Mouse (Mus musculus) forebrain, postnatal 0 days (tissue): ENCODE measurements around the gene Nmur1. TPM values are rescaled to one million over a fixed set of nuclear protein-coding genes. Genes with fewer than 3 reads are reported as not detected.

ENCODE experiments used
- ATAC-seq: fragments of 200-750 bp; cut with Nextera tagmentation; 2 replicates; pipeline ENCODE4 v1.8.0; 2017; ENCODE audit warnings: mild to moderate bottlenecking, moderate library complexity
- DNase-seq: peaks from one replicate; pipeline ENCODE4 v3.0.0-alpha.2; 2015
- H3K27ac ChIP-seq: fragments of 300-500 bp; sonication (generic); 2 replicates; pipeline ENCODE4 v1.5.1; 2014; ENCODE audit warnings: low read depth, mild to moderate bottlenecking, antibody characterized with exemption, low read length, moderate library complexity, mixed read lengths
- H3K27me3 ChIP-seq: fragments of 300-500 bp; sonication (generic); 2 replicates; pipeline ENCODE4 v1.6.1; 2014; ENCODE audit warnings: mild to moderate bottlenecking, low read length, mixed read lengths; ENCODE audit not compliant: insufficient read depth
- H3K36me3 ChIP-seq: fragments of 300-500 bp; sonication (generic); 2 replicates; pipeline ENCODE4 v1.6.1; 2014; ENCODE audit warnings: mild to moderate bottlenecking, moderate library complexity; ENCODE audit not compliant: insufficient read depth
- H3K4me1 ChIP-seq: fragments of 300-500 bp; sonication (generic); 2 replicates; pipeline ENCODE4 v1.6.1; 2014; ENCODE audit warnings: antibody characterized with exemption; ENCODE audit not compliant: insufficient read depth
- H3K4me2 ChIP-seq: fragments of 300-500 bp; sonication (generic); 2 replicates; pipeline ENCODE4 v1.6.1; 2014; ENCODE audit warnings: low read depth, mild to moderate bottlenecking, moderate library complexity
- H3K4me3 ChIP-seq: fragments of 300-500 bp; sonication (generic); 2 replicates; pipeline ENCODE4 v1.5.1; 2014; ENCODE audit warnings: low read depth, low read length, mixed read lengths
- H3K9ac ChIP-seq: fragments of 300-500 bp; sonication (generic); 2 replicates; pipeline ENCODE4 v1.6.1; 2014; ENCODE audit warnings: mild to moderate bottlenecking
- H3K9me3 ChIP-seq: fragments of 300-500 bp; sonication (generic); 2 replicates; pipeline ENCODE4 v1.6.1; 2016; ENCODE audit warnings: low read length
- CTCF ChIP-seq: sonication (generic); IDR thresholded peaks from 2 replicates; pipeline ENCODE4 v1.5.1; 2016; ENCODE audit warnings: antibody characterized with exemption, control low read depth, low read depth
- WGBS: fragments of 180-500 bp; shearing (Covaris S2); extraction: QIAGEN DNeasy Blood & Tissue Kit; methylation state at CpG from one replicate; pipeline ENCODE4 v1.1.7; 2014; 5-methylcytosine and 5-hydroxymethylcytosine counted together
- polyA plus RNA-seq: library from polyadenylated mRNA; unstranded; fragments of >200 nt; fragmentation: Nextera tagmentation; extraction: Ambion mirVana; gene quantifications from 2 replicates; pipeline ENCODE4 v1.2.1, GENCODE M21; 2015
- total RNA-seq: library from RNA; depleted of rRNA; stranded (reverse); fragments of >200 nt; gene quantifications from 2 replicates; pipeline ENCODE4 v1.2.3, GENCODE M21; 2014

Nmur1 gene
- total and polyA plus RNA-seq, 2 experiments from 2014 or later, result 0.17 to 0.33 TPM

DNA sequence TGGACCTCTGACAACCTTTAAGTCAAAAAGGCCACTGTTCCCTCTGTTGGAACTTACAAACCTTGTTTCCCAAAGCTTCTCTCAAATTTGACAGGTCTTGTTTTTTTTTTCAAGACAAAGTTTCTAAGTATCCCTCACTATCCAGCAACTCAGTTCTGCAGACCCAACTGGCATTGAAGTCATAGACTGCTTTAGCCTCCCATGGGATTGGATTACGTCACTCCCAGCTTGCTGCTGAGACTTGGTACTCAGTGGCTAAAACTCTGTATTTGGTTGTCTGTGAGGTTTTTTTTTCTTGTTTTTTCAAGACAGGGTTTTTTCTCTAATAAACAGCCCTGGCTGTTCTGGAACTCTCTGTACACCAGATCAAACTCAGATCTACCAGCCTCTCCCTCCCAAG lies 76.3 kb downstream of the Nmur1 start:
- Histone ChIP-seq H3K4me2 (no peak overlapping the region), H3K27ac (no peak overlapping the region), H3K4me3 (no peak overlapping the region), H3K4me1 (no peaks in the 10 kb centered on the region), H3K9ac (no peak overlapping the region), H3K9me3 (no peaks in the 10 kb centered on the region), H3K27me3 (no peaks in the 10 kb centered on the region), H3K36me3 (peaks cover 65% of the 10 kb centered on the region)
- no peak for TF ChIP-seq CTCF
- DNase-seq (no peak), ATAC-seq (no peak)
- WGBS, result 86% methylated on average over 1 of the region's 1 CpGs

DNA sequence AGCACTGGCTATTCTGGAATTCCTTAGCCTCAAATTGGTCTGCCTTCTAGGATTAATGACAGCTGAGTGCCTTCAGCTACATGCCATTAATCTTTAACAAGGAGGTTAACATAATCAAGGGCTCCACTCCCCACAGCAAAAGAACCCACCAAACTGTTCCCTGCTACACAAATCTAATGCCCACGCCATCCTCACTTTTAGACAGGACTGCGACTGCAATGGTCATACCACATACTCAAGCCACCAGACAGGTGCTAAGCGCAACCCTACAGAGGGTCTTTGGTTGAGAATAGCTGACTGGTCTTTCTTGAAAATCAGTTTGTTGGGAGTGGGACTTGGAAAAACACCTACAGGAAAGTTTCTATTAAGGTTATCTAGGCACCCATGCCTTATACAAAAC lies 76.8 kb downstream of the Nmur1 start:
- WGBS, result 90% methylated on average over 3 of the region's 3 CpGs
- H3K27ac ChIP-seq, result no peak overlapping the region
- H3K36me3 ChIP-seq, result peaks cover 60% of the 10 kb centered on the region
- no peaks in the 10 kb centered on the region for H3K27me3 ChIP-seq
- ATAC-seq (no peak), DNase-seq (no peak)
- no peaks in the 10 kb centered on the region for H3K4me1 ChIP-seq
- no peak overlapping the region for H3K4me2 ChIP-seq
- H3K9ac ChIP-seq, result no peak overlapping the region
- no peak overlapping the region for H3K4me3 ChIP-seq
- no peak for TF ChIP-seq CTCF
- no peaks in the 10 kb centered on the region for H3K9me3 ChIP-seq

DNA sequence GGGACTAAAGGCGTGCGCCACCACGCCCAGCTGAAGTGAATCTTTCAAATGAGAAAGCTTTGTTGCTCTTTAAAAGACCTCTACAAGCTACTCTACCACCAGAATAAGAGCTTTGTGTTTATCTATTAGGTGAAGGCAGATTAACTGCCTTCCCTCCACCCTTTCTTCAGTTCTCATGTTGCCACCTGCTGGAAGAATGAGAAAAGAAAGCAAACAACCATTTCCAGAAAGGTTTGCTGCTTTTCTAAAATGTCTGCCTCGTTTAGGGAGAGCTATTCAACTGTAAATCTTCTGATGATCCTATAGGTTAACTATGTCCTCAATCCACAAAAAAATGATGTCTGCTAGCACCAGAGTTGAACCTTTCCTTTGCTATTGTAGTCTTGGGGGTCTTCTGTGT lies 77.2 kb downstream of the Nmur1 start:
- peaks cover 56% of the 10 kb centered on the region for H3K36me3 ChIP-seq
- WGBS, result 57% methylated on average over 4 of the region's 4 CpGs
- H3K4me1 ChIP-seq, result no peaks in the 10 kb centered on the region
- no peak overlapping the region for H3K4me3 ChIP-seq
- H3K27ac ChIP-seq, result no peak overlapping the region
- no peak overlapping the region for H3K4me2 ChIP-seq
- ATAC-seq, result 0 out of 2 replicates have a peak, but pooled peaks have one; percentile 29
- no peaks in the 10 kb centered on the region for H3K27me3 ChIP-seq
- TF ChIP-seq CTCF, result peak; percentile 37
- DNase-seq, result no peak
- H3K9me3 ChIP-seq, result no peaks in the 10 kb centered on the region
- no peak overlapping the region for H3K9ac ChIP-seq

DNA sequence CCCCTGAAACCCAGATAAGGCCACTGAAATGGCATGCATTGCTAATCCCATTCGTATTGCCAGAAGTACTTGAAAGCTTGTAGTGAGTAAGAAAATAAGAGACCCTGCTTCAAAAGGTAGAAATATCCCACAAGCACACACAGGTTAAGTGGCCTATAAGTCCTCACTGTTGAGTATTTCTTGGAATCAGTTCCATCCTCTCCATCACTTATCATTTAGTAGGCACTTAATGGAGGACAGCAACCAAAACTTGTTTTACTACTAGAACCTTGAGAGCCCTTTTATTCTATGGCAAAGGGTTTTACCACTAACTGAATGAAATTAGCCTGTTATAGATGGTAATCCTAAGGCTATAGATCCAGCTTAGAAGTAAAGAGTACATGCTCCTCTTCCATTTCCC lies 77.9 kb downstream of the Nmur1 start:
- no peak overlapping the region for H3K4me3 ChIP-seq
- peaks cover 50% of the 10 kb centered on the region for H3K36me3 ChIP-seq
- H3K9me3 ChIP-seq, result no peaks in the 10 kb centered on the region
- 56% methylated on average over 1 of the region's 1 CpGs for WGBS
- no peaks in the 10 kb centered on the region for H3K27me3 ChIP-seq
- H3K9ac ChIP-seq, result no peak overlapping the region
- ATAC-seq, result no peak
- no peaks in the 10 kb centered on the region for H3K4me1 ChIP-seq
- H3K27ac ChIP-seq, result no peak overlapping the region
- no peak overlapping the region for H3K4me2 ChIP-seq
- TF ChIP-seq CTCF, result no peak
- DNase-seq, result no peak

DNA sequence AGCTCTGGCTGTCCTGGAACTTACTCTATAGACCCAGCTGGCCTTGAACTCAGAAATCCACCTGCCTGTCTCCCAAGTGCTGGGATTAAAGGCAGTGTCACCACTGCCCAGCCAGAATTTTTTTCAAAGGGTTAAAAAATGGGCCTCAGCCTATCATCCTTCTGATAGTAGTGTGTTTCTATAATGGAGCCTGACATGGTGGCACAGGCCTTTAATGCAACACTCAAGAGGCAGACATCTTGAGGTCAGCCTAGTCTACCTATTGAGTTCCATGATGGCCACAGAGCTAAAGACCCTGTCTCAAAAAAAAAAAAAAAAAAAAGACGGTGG lies 78.3 kb downstream of the Nmur1 start:
- Histone ChIP-seq H3K4me2 (no peak overlapping the region), H3K4me1 (no peaks in the 10 kb centered on the region), H3K27ac (no peak overlapping the region), H3K9me3 (no peaks in the 10 kb centered on the region), H3K36me3 (peaks cover 48% of the 10 kb centered on the region), H3K4me3 (no peak overlapping the region), H3K27me3 (no peaks in the 10 kb centered on the region), H3K9ac (no peak overlapping the region)
- 57% methylated on average over 1 of the region's 1 CpGs for WGBS
- ATAC-seq, result no peak
- no peak for DNase-seq
- no peak for TF ChIP-seq CTCF

DNA sequence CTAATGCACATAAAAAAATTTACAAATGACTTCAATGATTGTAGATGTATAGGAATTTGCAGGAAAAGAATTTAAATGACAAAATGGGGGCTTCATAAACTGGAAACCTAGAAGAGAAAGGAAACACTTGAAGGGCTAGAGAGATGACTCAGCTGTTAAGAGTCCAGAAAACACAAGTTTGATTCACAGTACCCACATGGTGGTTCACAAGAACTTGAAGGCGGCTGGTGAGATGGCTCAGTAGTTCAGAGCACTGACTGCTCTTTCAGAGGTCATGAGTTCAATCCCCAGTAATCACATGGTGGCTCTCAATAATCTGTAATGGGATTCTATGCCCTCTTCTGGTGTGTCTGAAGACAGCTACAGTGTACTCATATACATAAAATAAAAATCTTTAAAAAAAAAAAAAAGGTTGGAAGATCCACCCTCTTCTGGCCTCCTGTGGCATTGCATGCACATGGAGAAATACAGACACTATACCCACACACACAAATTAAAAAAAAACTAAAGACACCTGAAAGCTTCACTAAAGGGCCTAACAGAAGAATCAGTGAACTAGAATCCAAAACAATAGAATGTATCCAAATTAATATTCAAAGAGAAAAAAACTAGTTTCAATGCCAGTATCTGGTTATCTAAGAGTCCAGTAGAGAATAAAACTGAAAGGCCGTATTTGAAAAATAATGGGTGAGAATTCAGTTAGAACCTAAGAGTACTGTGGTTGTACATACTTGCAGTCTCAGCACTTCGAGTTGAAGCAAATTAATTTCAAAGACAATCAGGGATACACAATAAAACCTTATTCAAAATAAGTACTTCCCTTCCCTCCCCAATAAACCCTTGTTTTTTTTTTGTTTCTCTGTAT lies 78.9 kb downstream of the Nmur1 start:
- peak; percentile 50 for ATAC-seq
- WGBS, result 84% methylated on average over 3 of the region's 3 CpGs

DNA sequence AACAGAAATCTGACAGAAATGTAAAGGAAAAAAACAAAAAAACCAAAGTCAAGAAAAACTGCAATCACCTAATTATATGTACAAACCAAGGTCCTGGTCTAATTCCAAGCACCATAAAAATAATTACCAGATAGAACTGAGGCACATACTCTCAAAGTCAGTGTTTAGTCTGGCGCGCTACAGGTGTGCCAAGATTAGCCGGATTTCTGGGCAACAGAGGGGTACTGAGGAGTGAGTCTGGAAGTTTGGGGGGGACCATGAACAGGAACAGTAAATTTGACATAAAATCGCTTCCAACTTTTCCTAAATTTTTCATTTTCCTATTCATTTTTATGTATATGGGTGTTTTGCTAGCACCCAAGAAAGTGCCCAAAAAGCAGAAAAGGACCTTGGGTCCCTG lies 80.1 kb downstream of the Nmur1 start:
- H3K9me3 ChIP-seq, result no peaks in the 10 kb centered on the region
- peaks cover 31% of the 10 kb centered on the region for H3K36me3 ChIP-seq
- no peak overlapping the region for H3K27ac ChIP-seq
- WGBS, result 90% methylated on average over 4 of the region's 4 CpGs
- no peak overlapping the region for H3K4me3 ChIP-seq
- no peaks in the 10 kb centered on the region for H3K4me1 ChIP-seq
- no peaks in the 10 kb centered on the region for H3K27me3 ChIP-seq
- H3K9ac ChIP-seq, result no peak overlapping the region
- H3K4me2 ChIP-seq, result no peak overlapping the region
- TF ChIP-seq CTCF, result no peak
- no peak for DNase-seq
- ATAC-seq, result no peak

More for the DNA sequence above, 78.9 kb downstream of the Nmur1 start:
- H3K9me3 ChIP-seq, result no peaks in the 10 kb centered on the region
- H3K36me3 ChIP-seq, result peaks cover 42% of the 10 kb centered on the region
- H3K27me3 ChIP-seq, result no peaks in the 10 kb centered on the region
- H3K9ac ChIP-seq, result no peak overlapping the region
- no peaks in the 10 kb centered on the region for H3K4me1 ChIP-seq
- DNase-seq, result no peak
- peak; percentile 46 for TF ChIP-seq CTCF
- H3K4me3 ChIP-seq, result no peak overlapping the region
- H3K4me2 ChIP-seq, result no peak overlapping the region
- no peak overlapping the region for H3K27ac ChIP-seq
